Mouse (Mus musculus): ENCODE results near the gene Cfap97. TPM values are rescaled to one million over a fixed set of nuclear protein-coding genes. Genes with fewer than 3 reads are reported as not detected.

Cfap97 gene
- polyA plus RNA-seq (2012; rRNA removed; ENCODE audit: low replicate concordance): 3.2 and 7.5 TPM in 2 replicates

DNA sequence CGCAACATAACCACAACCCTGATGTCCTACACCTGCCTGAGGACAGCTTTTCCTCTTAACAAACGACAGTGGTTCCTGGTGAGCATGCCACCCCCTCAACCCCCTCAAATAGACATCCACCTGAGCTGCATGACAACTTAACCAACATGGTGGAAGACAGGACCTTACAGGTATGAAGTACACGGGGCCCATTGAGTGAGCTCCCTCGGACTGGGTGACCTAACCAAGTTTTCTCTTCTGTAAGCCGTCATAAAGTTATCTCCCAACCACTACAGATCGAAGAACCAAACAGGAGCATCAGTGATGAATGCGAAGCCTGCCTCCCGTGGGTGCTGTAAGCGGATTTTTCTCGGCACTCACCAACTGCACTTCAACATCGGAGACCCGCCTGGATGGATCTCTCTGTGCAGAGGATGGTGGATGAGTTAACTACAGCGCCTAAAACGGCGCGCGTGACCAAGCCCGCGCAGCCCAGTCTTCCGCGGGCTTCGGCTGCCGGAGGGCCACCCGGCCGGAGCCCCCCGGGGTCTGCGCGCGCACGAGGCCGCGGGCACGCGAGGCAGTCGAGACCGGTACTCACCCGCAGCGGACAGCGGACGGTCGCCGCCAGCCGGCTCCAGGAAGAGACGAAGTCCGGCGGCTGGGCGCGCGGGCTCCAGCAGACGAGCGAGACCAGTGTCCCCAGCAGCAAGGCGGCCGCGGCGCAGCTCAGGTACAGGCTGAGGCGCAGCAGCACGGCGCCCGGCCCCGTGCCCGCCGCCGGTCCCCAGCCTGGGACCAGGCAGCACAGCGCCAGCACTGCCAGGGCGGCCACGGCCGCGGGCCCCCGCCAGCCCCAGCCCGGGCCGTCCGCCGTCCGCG, at the start of gene Cfap97:
TSS of gene Cfap97 (plus strand) at position 570 of the 861 bp plus-strand sequence.

DNA sequence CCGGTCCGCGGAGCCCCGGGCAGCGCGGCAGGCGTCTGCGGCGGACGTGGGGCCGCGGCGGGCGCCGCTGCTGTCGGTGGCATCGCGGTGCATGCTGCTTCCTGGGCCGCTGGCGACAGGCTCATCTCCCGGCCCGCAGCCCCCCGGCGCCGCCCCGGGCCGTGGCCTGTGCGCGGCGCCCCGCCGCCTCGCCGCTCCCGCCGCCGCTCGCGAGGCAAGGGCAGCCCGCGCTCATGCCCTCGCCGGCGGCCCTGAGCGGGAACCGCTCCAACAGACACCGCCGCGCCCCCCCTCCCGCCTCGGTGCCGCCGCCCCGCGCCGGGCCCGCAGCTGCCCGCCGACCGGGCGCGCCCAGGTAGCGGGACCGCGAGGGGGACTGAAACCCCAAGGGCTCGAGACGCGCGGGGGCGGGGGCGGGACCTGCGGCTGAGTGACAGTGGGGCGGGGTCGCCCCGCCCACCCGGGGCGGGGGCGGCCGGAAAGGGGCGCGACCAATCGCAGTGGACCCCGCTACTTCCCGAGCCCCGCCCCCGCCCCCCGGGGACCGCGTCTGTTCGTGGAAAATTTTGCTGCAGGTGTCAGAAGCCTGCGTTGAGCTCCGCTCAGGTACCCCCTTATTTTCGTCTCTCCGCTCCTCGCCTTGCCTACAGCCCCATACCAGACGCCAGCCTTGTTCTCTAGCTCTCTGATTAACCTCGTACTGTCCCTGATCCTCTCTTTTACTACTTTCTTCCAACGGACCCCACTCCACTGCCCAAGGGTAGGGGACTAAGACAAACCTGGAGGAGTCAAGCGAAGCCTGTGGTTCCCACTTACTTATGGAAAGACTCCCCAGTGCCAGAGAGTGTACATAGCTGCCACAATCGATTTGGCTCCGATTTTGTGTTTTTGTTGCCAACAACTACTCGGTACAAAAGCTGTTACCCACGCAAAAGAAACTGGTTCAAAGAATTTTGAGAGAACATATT, 777 bp downstream of the Cfap97 start, which contains the start of gene Snx25:
TSS of gene Snx25 (minus strand) at position 96 of the 968 bp plus-strand sequence.

DNA sequence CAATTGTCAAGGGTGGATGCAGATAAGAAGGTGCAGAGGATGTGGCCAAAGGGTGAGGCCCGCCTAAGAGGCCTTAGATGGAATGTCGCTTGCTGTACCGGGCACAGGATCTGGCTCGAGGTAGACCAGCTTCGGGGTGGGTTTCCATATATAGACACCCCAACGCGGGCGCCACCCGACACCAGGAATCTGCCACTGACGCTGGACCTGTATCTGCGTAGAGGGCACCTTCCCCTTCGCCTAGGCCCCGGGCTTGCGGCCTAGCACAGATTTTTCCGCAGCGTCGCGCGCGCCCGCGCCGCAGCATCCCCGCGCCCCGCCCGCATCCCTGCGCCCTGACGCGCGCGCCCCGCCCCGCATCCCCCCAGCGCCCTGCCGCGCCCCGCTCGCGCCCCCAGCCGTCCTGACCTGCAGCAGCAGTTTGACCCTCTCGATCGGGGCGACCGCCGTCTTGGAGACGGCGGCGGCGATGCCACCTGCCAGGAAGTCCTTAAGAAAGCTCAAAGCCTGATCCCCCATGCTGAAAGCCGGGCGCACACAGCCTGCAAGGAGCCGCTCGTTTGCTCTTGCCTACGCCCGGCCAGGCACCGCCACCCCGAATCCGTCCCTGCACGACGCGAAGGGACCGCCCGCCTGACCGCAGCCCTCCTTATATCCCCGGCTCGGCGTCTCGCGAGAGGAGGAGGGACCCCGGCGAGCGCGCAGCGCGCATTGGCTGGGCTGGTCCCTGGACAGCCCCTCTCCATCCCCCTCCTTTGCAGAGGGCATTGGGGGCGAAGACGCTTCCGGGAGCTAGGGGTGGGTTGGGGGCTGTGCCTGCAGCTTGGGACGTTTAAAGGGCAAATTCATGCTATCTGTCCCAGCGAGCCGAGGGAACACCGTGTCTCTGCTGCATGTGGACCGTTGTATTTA, 59.1 kb downstream of the Cfap97 start, which contains the start of gene Slc25a4:
TSS of gene Slc25a4 (minus strand) at position 881 of the 912 bp plus-strand sequence.

Other genes starting within 250 kb of the Cfap97 start
- not detected in 2 replicates for gene Ccdc110, start 217.2 kb upstream of the Cfap97 start, polyA plus RNA-seq (2012; rRNA removed; ENCODE audit: low replicate concordance)
- 0.26 and 0.66 TPM in 2 replicates for gene 1700029J07Rik, start 176.5 kb upstream of the Cfap97 start, polyA plus RNA-seq (2012; rRNA removed; ENCODE audit: low replicate concordance)
- 6.6 and 21.7 TPM in 2 replicates for gene Ufsp2, start 176.2 kb upstream of the Cfap97 start, polyA plus RNA-seq (2012; rRNA removed; ENCODE audit: low replicate concordance)
- gene Lrp2bp, start 152.5 kb upstream of the Cfap97 start, polyA plus RNA-seq (2012; rRNA removed; ENCODE audit: low replicate concordance): 0.04 and 1.5 TPM in 2 replicates
- gene Ankrd37, start 146.1 kb upstream of the Cfap97 start, polyA plus RNA-seq (2012; rRNA removed; ENCODE audit: low replicate concordance): 1.8 and 2.9 TPM in 2 replicates
- gene Snx25, start 388 bp downstream of the Cfap97 start, polyA plus RNA-seq (2012; rRNA removed; ENCODE audit: low replicate concordance): 3.1 and 3.3 TPM in 2 replicates
- 292 and 804 TPM in 2 replicates for gene Slc25a4, start 59.5 kb downstream of the Cfap97 start, polyA plus RNA-seq (2012; rRNA removed; ENCODE audit: low replicate concordance)
- 0.49 TPM in 1 of 2 replicates, not detected in the other for gene Helt, start 142.9 kb downstream of the Cfap97 start, polyA plus RNA-seq (2012; rRNA removed; ENCODE audit: low replicate concordance)

Measured in mammary gland, adult 2 months (tissue).